Mouse (Mus musculus): ENCODE measurements around the gene 4933424G06Rik.

- TF ChIP-seq CTCF (IDR thresholded peaks at IDR 0.05; ENCODE audit: borderline replicate concordance, insufficient read depth, low read depth, low read length) (no peak), POLR2A (IDR thresholded peaks at IDR 0.05; ENCODE audit: borderline replicate concordance, insufficient read depth, low read length) (no peak)
Measured at GRCm38 (mm10) chr1:36761061-36761460, 51.1 kb downstream of the 4933424G06Rik start.
